In genomic region chr2:157422854-157423705, GRCm38 (mm10) we compare ENCODE assay signal across 8 mouse cellular contexts. TPM values are rescaled to one million over a fixed set of nuclear protein-coding genes. Genes with fewer than 3 reads are reported as not detected.
DNase-seq lines count a peak whose midpoint lies in the region; ATAC-seq and TF ChIP-seq lines count a peak whose summit lies in the region.

No protein-coding gene starts in this region.

- WGBS in embryonic facial prominence, embryonic 15.5 days: 50% methylated on average over 11 of the region's 11 CpGs
- 44% methylated on average over 11 of the region's 11 CpGs for WGBS in hindbrain, embryonic 15.5 days

- no peaks in the 10 kb centered on the region for H3K36me3 ChIP-seq in embryonic facial prominence, embryonic 15.5 days
- no peaks in the 10 kb centered on the region for H3K36me3 ChIP-seq in hindbrain, embryonic 15.5 days
- H3K36me3 ChIP-seq in myocyte (ENCODE audit: control insufficient read depth, insufficient read depth): no peaks in the 10 kb centered on the region

- peak; percentile 42 for TF ChIP-seq POLR2A in myocyte (IDR thresholded peaks at IDR 0.05; ENCODE audit: insufficient read length, low read depth)

- no peaks in the 10 kb centered on the region for H3K27me3 ChIP-seq in embryonic facial prominence, embryonic 15.5 days
- no peaks in the 10 kb centered on the region for H3K27me3 ChIP-seq in hindbrain, embryonic 15.5 days
- no peaks in the 10 kb centered on the region for H3K27me3 ChIP-seq in myocyte (ENCODE audit: control insufficient read depth, insufficient read depth, insufficient read length)

- no peak overlapping the region for H3ac ChIP-seq in myocyte (ENCODE audit: control insufficient read depth, insufficient read length)

- H3K4me3 ChIP-seq in embryonic facial prominence, embryonic 15.5 days (replicated peaks): peak overlapping the region; percentile 78
- H3K4me3 ChIP-seq in hindbrain, embryonic 15.5 days: peak overlapping the region; percentile 85
- peak overlapping the region; percentile 34 for H3K4me3 ChIP-seq in myocyte

- H3K27ac ChIP-seq in embryonic facial prominence, embryonic 15.5 days (replicated peaks): peak overlapping the region; percentile 87; the same call in 1 of the 2 replicates
- H3K27ac ChIP-seq in hindbrain, embryonic 15.5 days (replicated peaks): peak overlapping the region; percentile 92

- H3K4me2 ChIP-seq in embryonic facial prominence, embryonic 15.5 days (replicated peaks): peak overlapping the region; percentile 59
- H3K4me2 ChIP-seq in hindbrain, embryonic 15.5 days: peak overlapping the region; percentile 89
- peak overlapping the region; percentile 97 for H3K4me2 ChIP-seq in myocyte (ENCODE audit: low read depth)

- DNase-seq in cerebellum, adult 11-12 months: peak; percentile 28
- DNase-seq in cerebellum, adult 11 months: no peak
- DNase-seq in liver: peak; percentile 36
- no peak for DNase-seq in frontal cortex, postnatal 36 days (ENCODE audit: low spot score in 2 of 2)

- H3K9ac ChIP-seq in embryonic facial prominence, embryonic 15.5 days: peak overlapping the region; percentile 93; the same call in 1 of the 2 replicates
- peak overlapping the region; percentile 83; the same call in 1 of the 2 replicates for H3K9ac ChIP-seq in hindbrain, embryonic 15.5 days

- ATAC-seq in embryonic facial prominence, embryonic 15.5 days (ENCODE audit: insufficient number of reproducible peaks, low FRiP score, low TSS enrichment, low read depth): no peak
- ATAC-seq in hindbrain, embryonic 15.5 days (ENCODE audit: low FRiP score, low read depth): no peak
- ATAC-seq in granulocyte monocyte progenitor cell, adult 5-6 weeks (replicated peaks; ENCODE audit: poor library complexity, severe bottlenecking): no peak

- peaks cover 21% of the 10 kb centered on the region for H3K79me2 ChIP-seq in myocyte (ENCODE audit: control insufficient read depth, insufficient read depth)

- H3K9me3 ChIP-seq in embryonic facial prominence, embryonic 15.5 days (replicated peaks): no peaks in the 10 kb centered on the region
- H3K9me3 ChIP-seq in hindbrain, embryonic 15.5 days: no peaks in the 10 kb centered on the region

- peaks cover 60% of the 10 kb centered on the region for H3K4me1 ChIP-seq in embryonic facial prominence, embryonic 15.5 days
- peaks cover 56% of the 10 kb centered on the region for H3K4me1 ChIP-seq in hindbrain, embryonic 15.5 days (replicated peaks)

TF ChIP-seq in myocyte, 11 proteins besides CTCF, POLR2A, EP300 and RAD21:
- TF ChIP-seq MYOD1 (IDR thresholded peaks at IDR 0.05; ENCODE audit: control insufficient read depth in 1 of 3, insufficient read length in 2 of 3, low read depth in 2 of 3): peak in 1 of 3 experiments; percentile 9
- TF ChIP-seq MYOG (IDR thresholded peaks at IDR 0.05; ENCODE audit: control insufficient read depth in 1 of 3, insufficient read depth in 1 of 3, insufficient read length in 2 of 3, low read depth in 2 of 3): no peak
- TF ChIP-seq REST (IDR thresholded peaks at IDR 0.05; ENCODE audit: insufficient read depth, insufficient read length): no peak

RNA-seq across cellular contexts. Expression of gene Src, which starts 4.8 kb away (rescaled TPM):
- polyA plus RNA-seq in embryonic facial prominence, embryonic 15.5 days (2015; fragmentation: Nextera tagmentation; extraction: Ambion mirVana): 20.7 and 21.3 TPM in 2 replicates
- polyA plus RNA-seq in hindbrain, embryonic 15.5 days (2015; fragmentation: Nextera tagmentation; extraction: Ambion mirVana): 34.4 and 38.4 TPM in 2 replicates
- polyA plus RNA-seq in myocyte (2012; fragmentation: generic; extraction: Trizol): 20.3 TPM
- total RNA-seq in granulocyte monocyte progenitor cell, adult 5-6 weeks (2014; fragmentation: Nextera tagmentation): 0.49 and 0.90 TPM in 2 replicates
- total RNA-seq in granulocyte monocyte progenitor cell, adult 5-6 weeks (2017): 0.22 TPM in 1 of 2 replicates, not detected in the other

RNA-seq across cellular contexts. Expression of gene Manbal, which starts 55.7 kb away (rescaled TPM):
- 89.8 and 92.3 TPM in 2 replicates for polyA plus RNA-seq in embryonic facial prominence, embryonic 15.5 days (2015; fragmentation: Nextera tagmentation; extraction: Ambion mirVana)
- polyA plus RNA-seq in hindbrain, embryonic 15.5 days (2015; fragmentation: Nextera tagmentation; extraction: Ambion mirVana): 102 and 114 TPM in 2 replicates
- polyA plus RNA-seq in myocyte (2012; fragmentation: generic; extraction: Trizol): 64.5 TPM
- total RNA-seq in granulocyte monocyte progenitor cell, adult 5-6 weeks (2014; fragmentation: Nextera tagmentation): 21.7 and 29.6 TPM in 2 replicates
- total RNA-seq in granulocyte monocyte progenitor cell, adult 5-6 weeks (2017): 6.9 and 7.1 TPM in 2 replicates

Comparison
In these comparisons a context has a peak if more than half of its experiments do, and no peak if none do; other contexts are left out.
1. DNase-seq: peak in cerebellum, adult 11-12 months (single experiment) and liver (single experiment); none in cerebellum, adult 11 months (single experiment) and frontal cortex, postnatal 36 days (0 of 2).
2. H3K4me3 ChIP-seq: peak in every context shown above with its lines; median percentile 85 in hindbrain, embryonic 15.5 days; 78 in embryonic facial prominence, embryonic 15.5 days; 34 in myocyte.
3. Peak in every context shown above with its lines, with median percentiles within 50 percentile points of each other: H3K4me2 ChIP-seq.